Mouse (Mus musculus) liver, embryonic 14.5 days (tissue): ENCODE data around the gene Myl7.

ENCODE experiments used
- CTCF ChIP-seq: IDR thresholded peaks from 2 replicates; pipeline ENCODE4 v1.5.1; 2016; ENCODE audit warnings: antibody characterized with exemption, low read depth, control low read depth
- EP300 ChIP-seq: IDR thresholded peaks from 2 replicates; pipeline ENCODE4 v1.6.1; 2016; ENCODE audit warnings: antibody characterized with exemption, low read depth

- TF ChIP-seq CTCF (no peak), EP300 (no peak)
Observed at GRCm38 (mm10) chr11:5914940-5915339, 16.4 kb upstream of the Myl7 start.
